Mouse (Mus musculus): ENCODE measurements around the gene Micall2. TPM values are rescaled to one million over a fixed set of nuclear protein-coding genes. Genes with fewer than 3 reads are reported as not detected.

Gene Micall2
- polyA plus RNA-seq, 1 experiment from 2014 or later: 11.6 TPM

Small RNA genes lying within 50 kb of the gene (microRNA-seq; reads per million reads assigned to microRNA genes)
- 0.91 reads per million for gene Mir7037

Other genes with a start within 250 kb of the Micall2 start
- not detected in 2 replicates for gene Uncx, start 192.8 kb downstream of the Micall2 start, polyA plus RNA-seq (2015; fragmentation: Nextera tagmentation; extraction: Ambion mirVana)
- gene Ints1, start 39.3 kb upstream of the Micall2 start, polyA plus RNA-seq (2015; fragmentation: Nextera tagmentation; extraction: Ambion mirVana): 18.8 and 18.9 TPM in 2 replicates
- 25.0 and 25.2 TPM in 2 replicates for gene Mafk, start 55.2 kb upstream of the Micall2 start, polyA plus RNA-seq (2015; fragmentation: Nextera tagmentation; extraction: Ambion mirVana)
- 120 and 151 TPM in 2 replicates for gene Tmem184a, start 83.6 kb upstream of the Micall2 start, polyA plus RNA-seq (2015; fragmentation: Nextera tagmentation; extraction: Ambion mirVana)
- gene Gm26938, start 90.1 kb upstream of the Micall2 start, polyA plus RNA-seq (2015; fragmentation: Nextera tagmentation; extraction: Ambion mirVana): not detected in 2 replicates
- gene Psmg3, start 90.5 kb upstream of the Micall2 start, polyA plus RNA-seq (2015; fragmentation: Nextera tagmentation; extraction: Ambion mirVana): 67.6 and 80.3 TPM in 2 replicates
- 0.16 and 0.17 TPM in 2 replicates for gene Elfn1, start 171.6 kb upstream of the Micall2 start, polyA plus RNA-seq (2015; fragmentation: Nextera tagmentation; extraction: Ambion mirVana)